Mouse (Mus musculus): ENCODE measurements around the gene Pld4. TPM values are rescaled to one million over a fixed set of nuclear protein-coding genes. Genes with fewer than 3 reads are reported as not detected.

Pld4 gene
- polyA plus RNA-seq (2015; fragmentation: Nextera tagmentation; extraction: Ambion mirVana) = 15.0 and 20.3 TPM in 2 replicates

GRCm38 (mm10) chr12:112760154-112760926, at the start of gene Pld4:
TSS of gene Pld4 (plus strand) at chr12:112760655.
- Histone ChIP-seq H3K4me2 (ENCODE audit: low read depth, low read length) (no peak within 1 kb of the TSS), H3K27ac (ENCODE audit: low read length) (no peak within 1 kb of the TSS), H3K27me3 (ENCODE audit: control insufficient read depth, insufficient read depth, low read depth, low read length) (no peaks in the 10 kb centered on the region), H3K9ac (ENCODE audit: low read length) (no peak within 1 kb of the TSS), H3K36me3 (ENCODE audit: control insufficient read depth, insufficient read depth, low read length) (no peaks in the 10 kb centered on the region), H3K4me1 (replicated peaks; ENCODE audit: control insufficient read depth, insufficient read depth, low read length) (no peaks in the 10 kb centered on the region), H3K9me3 (ENCODE audit: control insufficient read depth, low read length) (no peaks in the 10 kb centered on the region), H3K4me3 (ENCODE audit: low read length) (no peak within 1 kb of the TSS)
- WGBS = 29% methylated on average over 4 of the region's 4 CpGs
- no peak for ATAC-seq (ENCODE audit: low read depth)

- Histone ChIP-seq H3K36me3 (ENCODE audit: control insufficient read depth, insufficient read depth, low read length) (no peaks in the 10 kb centered on the region), H3K27me3 (ENCODE audit: control insufficient read depth, insufficient read depth, low read depth, low read length) (no peaks in the 10 kb centered on the region), H3K9ac (ENCODE audit: low read length) (no peak overlapping the region), H3K9me3 (ENCODE audit: control insufficient read depth, low read length) (no peaks in the 10 kb centered on the region), H3K4me1 (replicated peaks; ENCODE audit: control insufficient read depth, insufficient read depth, low read length) (peaks cover 8% of the 10 kb centered on the region), H3K4me2 (ENCODE audit: low read depth, low read length) (no peak overlapping the region), H3K27ac (ENCODE audit: low read length) (peak overlapping the region; percentile 18; the same call in 1 of the 2 replicates), H3K4me3 (ENCODE audit: low read length) (no peak overlapping the region)
- ATAC-seq (ENCODE audit: low read depth) = peak; percentile 43; the same call in 1 of the 2 replicates
- 47% methylated on average over 3 of the region's 3 CpGs for WGBS
Observed at GRCm38 (mm10) chr12:112713984-112714383, 46.5 kb upstream of the Pld4 start.

GRCm38 (mm10) chr12:112717140-112717539, 43.3 kb upstream of the Pld4 start:
- Histone ChIP-seq H3K4me3 (ENCODE audit: low read length) (no peak overlapping the region), H3K27me3 (ENCODE audit: control insufficient read depth, insufficient read depth, low read depth, low read length) (peaks cover 5% of the 10 kb centered on the region; the same call in 1 of the 2 replicates), H3K27ac (ENCODE audit: low read length) (no peak overlapping the region), H3K9me3 (ENCODE audit: control insufficient read depth, low read length) (no peaks in the 10 kb centered on the region), H3K36me3 (ENCODE audit: control insufficient read depth, insufficient read depth, low read length) (no peaks in the 10 kb centered on the region), H3K4me2 (ENCODE audit: low read depth, low read length) (no peak overlapping the region), H3K9ac (ENCODE audit: low read length) (no peak overlapping the region), H3K4me1 (replicated peaks; ENCODE audit: control insufficient read depth, insufficient read depth, low read length) (peaks cover 16% of the 10 kb centered on the region)
- 30% methylated on average over 7 of the region's 7 CpGs for WGBS
- ATAC-seq (ENCODE audit: low read depth) = no peak

GRCm38 (mm10) chr12:112718995-112719394, 41.5 kb upstream of the Pld4 start:
- no peak for ATAC-seq (ENCODE audit: low read depth)
- 50% methylated on average over 5 of the region's 5 CpGs for WGBS

GRCm38 (mm10) chr12:112720216-112720615, 40.2 kb upstream of the Pld4 start, which contains the start of gene Cep170b:
TSS of gene Cep170b (plus strand) at chr12:112720455.
- peak within 1 kb of the TSS; percentile 88 for H3K4me2 ChIP-seq (ENCODE audit: low read depth, low read length)
- WGBS = 50% methylated on average over 6 of the region's 6 CpGs
- H3K36me3 ChIP-seq (ENCODE audit: control insufficient read depth, insufficient read depth, low read length) = no peaks in the 10 kb centered on the region
- peak within 1 kb of the TSS; percentile 74 for H3K4me3 ChIP-seq (ENCODE audit: low read length)
- no peaks in the 10 kb centered on the region for H3K9me3 ChIP-seq (ENCODE audit: control insufficient read depth, low read length)
- peak within 1 kb of the TSS; percentile 56 for H3K9ac ChIP-seq (ENCODE audit: low read length)
- H3K27ac ChIP-seq (ENCODE audit: low read length) = peak within 1 kb of the TSS; percentile 98
- peaks cover 5% of the 10 kb centered on the region; the same call in 1 of the 2 replicates for H3K27me3 ChIP-seq (ENCODE audit: control insufficient read depth, insufficient read depth, low read depth, low read length)
- ATAC-seq (ENCODE audit: low read depth) = no peak
- peaks cover 17% of the 10 kb centered on the region for H3K4me1 ChIP-seq (replicated peaks; ENCODE audit: control insufficient read depth, insufficient read depth, low read length)

More at GRCm38 (mm10) chr12:112718995-112719394, 41.5 kb upstream of the Pld4 start:
- peaks cover 21% of the 10 kb centered on the region for H3K4me1 ChIP-seq (replicated peaks; ENCODE audit: control insufficient read depth, insufficient read depth, low read length)
- no peak overlapping the region for H3K9ac ChIP-seq (ENCODE audit: low read length)
- H3K27me3 ChIP-seq (ENCODE audit: control insufficient read depth, insufficient read depth, low read depth, low read length) = peaks cover 5% of the 10 kb centered on the region; the same call in 1 of the 2 replicates
- no peak overlapping the region for H3K27ac ChIP-seq (ENCODE audit: low read length)
- no peaks in the 10 kb centered on the region for H3K36me3 ChIP-seq (ENCODE audit: control insufficient read depth, insufficient read depth, low read length)
- no peaks in the 10 kb centered on the region for H3K9me3 ChIP-seq (ENCODE audit: control insufficient read depth, low read length)
- no peak overlapping the region for H3K4me3 ChIP-seq (ENCODE audit: low read length)
- no peak overlapping the region for H3K4me2 ChIP-seq (ENCODE audit: low read depth, low read length)

GRCm38 (mm10) chr12:112720890-112721423, 39.5 kb upstream of the Pld4 start:
- Histone ChIP-seq H3K27ac (ENCODE audit: low read length) (peak overlapping the region; percentile 98), H3K27me3 (ENCODE audit: control insufficient read depth, insufficient read depth, low read depth, low read length) (peaks cover 5% of the 10 kb centered on the region; the same call in 1 of the 2 replicates), H3K9me3 (ENCODE audit: control insufficient read depth, low read length) (no peaks in the 10 kb centered on the region), H3K36me3 (ENCODE audit: control insufficient read depth, insufficient read depth, low read length) (no peaks in the 10 kb centered on the region), H3K4me3 (ENCODE audit: low read length) (peak overlapping the region; percentile 74), H3K4me1 (replicated peaks; ENCODE audit: control insufficient read depth, insufficient read depth, low read length) (peaks cover 17% of the 10 kb centered on the region), H3K4me2 (ENCODE audit: low read depth, low read length) (peak overlapping the region; percentile 88), H3K9ac (ENCODE audit: low read length) (peak overlapping the region; percentile 56)
- no peak for ATAC-seq (ENCODE audit: low read depth)
- WGBS = 45% methylated on average over 12 of the region's 12 CpGs

- Histone ChIP-seq H3K27ac (ENCODE audit: low read length) (peak overlapping the region; percentile 98), H3K36me3 (ENCODE audit: control insufficient read depth, insufficient read depth, low read length) (no peaks in the 10 kb centered on the region), H3K27me3 (ENCODE audit: control insufficient read depth, insufficient read depth, low read depth, low read length) (peaks cover 5% of the 10 kb centered on the region; the same call in 1 of the 2 replicates), H3K9me3 (ENCODE audit: control insufficient read depth, low read length) (no peaks in the 10 kb centered on the region), H3K4me1 (replicated peaks; ENCODE audit: control insufficient read depth, insufficient read depth, low read length) (peaks cover 17% of the 10 kb centered on the region), H3K4me3 (ENCODE audit: low read length) (peak overlapping the region; percentile 74), H3K9ac (ENCODE audit: low read length) (peak overlapping the region; percentile 79), H3K4me2 (ENCODE audit: low read depth, low read length) (peak overlapping the region; percentile 88)
- WGBS = 6% methylated on average over 50 of the region's 69 CpGs
- ATAC-seq (ENCODE audit: low read depth) = peak; percentile 77
Observed at GRCm38 (mm10) chr12:112721424-112722239, 38.8 kb upstream of the Pld4 start.

GRCm38 (mm10) chr12:112722240-112723027, 38.0 kb upstream of the Pld4 start:
- Histone ChIP-seq H3K27ac (ENCODE audit: low read length) (peak overlapping the region; percentile 89), H3K9ac (ENCODE audit: low read length) (peak overlapping the region; percentile 79), H3K4me3 (ENCODE audit: low read length) (peak overlapping the region; percentile 74), H3K36me3 (ENCODE audit: control insufficient read depth, insufficient read depth, low read length) (no peaks in the 10 kb centered on the region), H3K4me1 (replicated peaks; ENCODE audit: control insufficient read depth, insufficient read depth, low read length) (peaks cover 17% of the 10 kb centered on the region), H3K4me2 (ENCODE audit: low read depth, low read length) (peak overlapping the region; percentile 88), H3K27me3 (ENCODE audit: control insufficient read depth, insufficient read depth, low read depth, low read length) (peaks cover 5% of the 10 kb centered on the region; the same call in 1 of the 2 replicates), H3K9me3 (ENCODE audit: control insufficient read depth, low read length) (no peaks in the 10 kb centered on the region)
- WGBS = under 1% methylated on average over 36 of the region's 75 CpGs
- ATAC-seq (ENCODE audit: low read depth) = peak; percentile 58
